Mouse (Mus musculus) heart, embryonic 14.5 days (tissue): ENCODE measurements around the gene Gm13696. TPM values are rescaled to one million over a fixed set of nuclear protein-coding genes. Genes with fewer than 3 reads are reported as not detected.

Experiments used
- polyA plus RNA-seq: library from polyadenylated mRNA; unstranded; fragments of >200 nt; fragmentation: Nextera tagmentation; extraction: Ambion mirVana; gene quantifications from 2 replicates; pipeline ENCODE4 v1.2.1, GENCODE M21; 2014

Gm13696 gene
- polyA plus RNA-seq, 1 experiment from 2014 or later, result not detected

Other genes starting within 250 kb of the Gm13696 start
- 67.4 and 75.3 TPM in 2 replicates for gene Itgav, start 248.7 kb upstream of the Gm13696 start, polyA plus RNA-seq
- 1.9 and 3.6 TPM in 2 replicates for gene Fam171b, start 160.5 kb upstream of the Gm13696 start, polyA plus RNA-seq
- gene Zswim2, start 31.9 kb upstream of the Gm13696 start, polyA plus RNA-seq, result not detected in 2 replicates
- not detected in 2 replicates for gene Gm13698, start 17.4 kb upstream of the Gm13696 start, polyA plus RNA-seq
- not detected in 2 replicates for gene Gm13693, start 11.6 kb upstream of the Gm13696 start, polyA plus RNA-seq
- not detected in 2 replicates for gene Gm13695, start 5.8 kb upstream of the Gm13696 start, polyA plus RNA-seq
- gene Gm13694, start 5.8 kb downstream of the Gm13696 start, polyA plus RNA-seq, result not detected in 2 replicates
- gene Gm13697, start 11.6 kb downstream of the Gm13696 start, polyA plus RNA-seq, result not detected in 2 replicates
- not detected in 2 replicates for gene Gm13691, start 17.4 kb downstream of the Gm13696 start, polyA plus RNA-seq